Mouse (Mus musculus) embryonic fibroblast, embryonic 13.5 days (primary cell): ENCODE measurements at regions not wholly inside any gene's neighbourhood (a gene's known extent, or its start where the extent isn't known, plus 50 kb on each side); places are given as distances from the start of the nearest gene placed in this dataset.

ENCODE experiments used
- H3K27ac ChIP-seq: 2 replicates; pipeline ENCODE4 v1.5.1; 2012; ENCODE audit warnings: low read length, control low read depth, inconsistent platforms; ENCODE audit not compliant: insufficient read depth
- H3K4me1 ChIP-seq: 2 replicates; pipeline ENCODE4 v1.6.1; 2011; ENCODE audit warnings: low read length; ENCODE audit not compliant: control insufficient read depth, insufficient read depth
- H3K4me3 ChIP-seq: 2 replicates; pipeline ENCODE4 v1.5.1; 2011; ENCODE audit warnings: mild to moderate bottlenecking, control low read depth, low read length; ENCODE audit not compliant: insufficient read depth
- CTCF ChIP-seq: IDR thresholded peaks from 2 replicates; pipeline ENCODE4 v1.5.1; 2011; ENCODE audit warnings: mild to moderate bottlenecking, control low read depth, low read length, moderate library complexity, borderline replicate concordance; ENCODE audit not compliant: insufficient read depth
- POLR2A ChIP-seq: IDR thresholded peaks from 2 replicates; pipeline ENCODE4 v1.6.1; 2011; ENCODE audit warnings: low read depth, mild to moderate bottlenecking, control low read depth, low read length, moderate library complexity

DNA sequence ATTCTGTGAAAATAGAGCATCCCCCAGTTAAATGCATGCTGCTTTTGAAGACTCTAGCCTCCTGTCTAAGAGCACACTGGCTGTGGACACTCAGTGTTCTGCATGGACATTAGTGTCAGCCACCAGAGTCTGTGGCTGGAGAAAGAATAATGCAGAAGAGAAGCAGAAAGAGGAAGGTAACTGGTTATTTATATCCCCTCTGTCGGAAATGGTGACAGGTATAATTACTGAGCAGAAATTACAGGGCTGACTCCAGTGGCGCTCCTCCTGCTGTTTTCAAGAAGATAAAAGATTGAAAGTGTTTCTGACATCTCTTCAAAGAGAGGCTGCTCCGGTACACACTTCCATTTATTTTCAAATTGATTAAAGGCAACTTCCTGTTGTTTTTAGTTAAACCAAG, 139.5 kb upstream of the Gria1 start:
- Histone ChIP-seq H3K27ac (no peak overlapping the region), H3K4me3 (no peak overlapping the region), H3K4me1 (no peaks in the 10 kb centered on the region)
- no peak for TF ChIP-seq POLR2A
- TF ChIP-seq CTCF = no peak

DNA sequence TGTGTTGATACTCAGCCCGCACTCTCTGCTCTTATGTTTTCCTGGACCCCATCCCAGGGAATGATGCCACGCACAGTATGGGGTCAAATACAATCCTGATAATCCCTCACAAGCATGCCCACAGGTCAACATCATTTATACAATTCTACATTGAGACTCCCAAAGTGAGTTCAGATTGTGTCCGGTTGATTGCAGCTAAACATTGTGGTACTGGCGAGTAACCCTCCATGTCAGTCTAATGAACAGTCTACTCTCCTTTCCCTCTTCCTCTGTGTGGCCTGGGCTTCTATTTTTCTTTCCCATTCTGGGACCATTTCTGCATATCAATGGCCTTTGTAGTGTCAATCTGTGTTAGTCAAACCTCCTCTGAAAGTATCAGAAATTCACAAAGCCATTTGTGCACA, 112.6 kb upstream of the Gria1 start:
- Histone ChIP-seq H3K27ac (no peak overlapping the region), H3K4me3 (no peak overlapping the region), H3K4me1 (no peaks in the 10 kb centered on the region)
- TF ChIP-seq POLR2A = no peak
- TF ChIP-seq CTCF = no peak

DNA sequence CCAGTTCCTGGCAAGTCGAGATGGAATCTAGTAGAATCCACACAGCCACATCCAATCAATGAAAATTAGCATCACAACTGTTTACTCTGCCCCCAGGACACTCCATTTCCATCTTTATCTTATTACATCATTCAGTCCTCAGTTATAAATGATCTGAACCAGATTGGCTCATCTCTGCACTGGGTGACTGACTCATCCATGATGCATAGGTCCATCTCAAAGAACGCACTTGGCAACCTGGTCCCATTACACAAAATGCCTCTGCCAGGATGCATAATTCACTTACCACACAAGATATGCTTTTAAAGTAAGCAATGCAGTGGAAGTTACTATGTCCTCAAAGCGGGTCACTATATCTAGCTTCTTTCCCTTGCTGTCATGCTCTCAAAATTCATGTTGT, 110.0 kb upstream of the Gria1 start:
- no peak overlapping the region for H3K27ac ChIP-seq
- TF ChIP-seq POLR2A (no peak), CTCF (no peak)
- no peaks in the 10 kb centered on the region for H3K4me1 ChIP-seq
- no peak overlapping the region for H3K4me3 ChIP-seq

GRCm38 (mm10) chr11:56925368-56925896, 85.8 kb upstream of the Gria1 start:
- H3K4me3 ChIP-seq = no peak overlapping the region
- no peaks in the 10 kb centered on the region for H3K4me1 ChIP-seq
- TF ChIP-seq POLR2A = no peak
- TF ChIP-seq CTCF = no peak
- H3K27ac ChIP-seq = no peak overlapping the region

DNA sequence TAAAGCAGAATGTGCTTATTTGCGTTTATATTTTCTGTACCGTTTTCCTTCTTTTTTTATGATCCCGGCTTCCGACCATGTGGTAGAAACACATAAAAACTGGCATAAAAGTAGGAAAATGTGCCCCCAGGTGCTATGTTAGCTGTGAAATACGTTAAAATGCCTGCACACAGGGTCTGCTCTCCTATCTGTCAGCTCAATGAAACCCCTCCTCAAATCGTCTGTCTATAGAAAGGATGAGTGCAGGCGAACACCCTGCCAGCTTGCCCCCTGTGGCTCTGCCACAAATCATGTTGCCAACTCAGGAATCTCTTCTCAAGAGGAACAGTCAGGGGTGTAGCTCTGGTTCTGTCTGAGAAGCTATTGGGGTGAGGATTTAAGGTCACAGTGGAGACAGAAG, 78.4 kb upstream of the Gria1 start:
- H3K27ac ChIP-seq = no peak overlapping the region
- TF ChIP-seq POLR2A = no peak
- TF ChIP-seq CTCF = no peak
- H3K4me3 ChIP-seq = no peak overlapping the region
- no peaks in the 10 kb centered on the region for H3K4me1 ChIP-seq

DNA sequence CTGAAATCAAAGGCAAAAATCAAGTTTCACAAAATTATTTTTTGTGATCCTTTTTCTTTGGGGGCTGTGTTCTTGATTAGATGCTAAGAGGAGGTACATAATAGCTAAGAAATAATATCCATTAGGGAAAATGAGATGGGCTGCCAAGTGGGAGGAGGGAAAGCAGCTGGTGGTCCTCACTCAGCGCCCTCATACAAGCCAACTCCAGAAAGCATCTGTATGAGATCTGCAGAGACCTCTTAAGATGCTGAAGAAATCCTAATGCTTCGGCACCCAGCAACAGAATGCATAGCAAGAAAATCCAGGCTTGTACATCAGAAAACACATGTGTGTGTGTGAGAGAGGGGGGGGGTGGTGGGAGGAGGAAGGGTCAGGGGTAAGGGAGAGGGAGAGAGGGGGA, 58.8 kb upstream of the Gria1 start:
- TF ChIP-seq CTCF = no peak
- no peak for TF ChIP-seq POLR2A
- Histone ChIP-seq H3K4me1 (no peaks in the 10 kb centered on the region), H3K27ac (no peak overlapping the region), H3K4me3 (no peak overlapping the region)

DNA sequence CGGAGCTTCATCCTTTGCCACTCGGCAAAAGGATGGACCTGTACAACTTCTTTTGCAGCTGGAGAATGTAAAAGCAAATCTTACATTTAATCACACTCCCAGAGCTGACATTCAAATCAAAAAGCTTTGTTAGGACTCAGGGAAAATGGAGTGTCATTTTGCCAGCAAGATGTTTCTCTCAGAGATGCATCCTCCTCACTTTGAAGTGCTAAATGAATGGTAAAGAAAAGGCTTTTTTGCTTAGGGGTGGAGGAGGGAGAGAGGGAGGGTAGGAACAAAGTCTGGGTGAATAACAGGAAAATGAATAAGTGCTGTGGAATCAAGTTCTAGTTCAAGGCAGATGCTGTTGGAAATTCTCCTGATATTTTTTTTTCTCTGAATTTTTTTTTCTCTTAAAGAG, 53.4 kb upstream of the Gria1 start:
- Histone ChIP-seq H3K27ac (peak overlapping the region; percentile 20; the same call in 1 of the 2 replicates), H3K4me1 (no peaks in the 10 kb centered on the region), H3K4me3 (no peak overlapping the region)
- TF ChIP-seq CTCF = no peak
- TF ChIP-seq POLR2A = no peak
